Mouse (Mus musculus) c-Kit-positive CD71-positive TER-119-negative erythroid progenitor cells, embryonic 14.5 days (primary cell): ENCODE results near the gene Cpsf3.

Source experiments
- DNase-seq: peaks from one replicate; pipeline ENCODE4 v3.0.0-alpha.2; 2013; ENCODE audit warnings: low read depth

The Cpsf3 gene

DNA sequence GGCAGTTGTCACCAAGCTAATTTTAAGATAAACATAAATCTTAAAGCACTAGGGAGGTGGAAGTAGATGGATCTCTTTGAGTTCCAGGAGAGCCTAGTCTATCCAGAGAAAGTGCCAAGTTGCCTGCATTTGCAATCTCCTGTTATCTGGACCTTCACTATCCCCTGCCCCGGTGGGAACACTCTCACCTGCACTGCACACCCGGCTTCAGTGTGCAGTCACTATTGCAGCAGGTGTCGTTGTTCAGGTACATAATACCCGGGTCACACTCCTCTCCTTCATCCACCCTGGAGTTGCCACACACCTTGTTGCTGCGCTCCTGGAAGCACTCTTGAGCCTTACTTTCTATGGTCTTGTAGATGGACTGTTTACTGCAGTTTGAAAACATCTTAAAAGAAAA lies 48.6 kb downstream of the Cpsf3 start:
- DNase-seq = no peak

DNA sequence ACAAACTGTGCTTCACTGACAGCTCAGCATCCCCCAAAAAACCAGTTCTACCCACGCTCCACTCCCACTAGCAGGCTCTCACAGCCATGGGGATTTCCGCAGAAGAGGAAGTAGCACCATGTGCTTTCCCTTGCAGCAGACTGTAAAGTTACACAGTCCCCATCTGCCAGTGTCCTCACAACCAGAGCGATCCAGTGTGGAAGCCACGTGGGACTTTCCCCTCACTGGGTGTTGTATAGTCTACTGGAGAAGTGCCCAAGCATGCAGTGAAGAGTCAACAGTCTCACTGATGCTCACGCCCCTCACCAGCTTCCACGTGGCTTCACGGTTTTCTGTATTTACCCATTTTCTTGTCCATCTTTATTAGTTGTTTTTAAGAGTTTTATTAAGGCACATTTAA lies 50.7 kb downstream of the Cpsf3 start:
- no peak for DNase-seq

DNA sequence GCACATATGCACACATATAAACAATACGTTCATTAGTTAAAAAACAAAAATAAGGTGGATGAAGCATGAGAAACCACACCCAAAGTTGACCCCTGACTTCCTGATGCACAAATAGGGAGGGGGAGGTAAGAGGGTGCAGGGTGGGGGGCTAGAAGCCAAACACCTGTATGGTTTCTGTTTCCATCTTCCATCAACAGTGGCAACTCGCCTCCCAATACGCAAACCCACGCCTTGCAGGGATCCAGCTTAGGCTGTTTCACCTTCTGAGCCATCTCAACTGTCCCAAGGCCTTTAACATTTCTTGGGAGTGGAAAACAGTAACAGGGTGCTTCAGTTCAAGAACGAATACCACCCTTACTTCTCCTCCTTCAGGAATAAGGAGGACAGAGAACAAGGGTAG lies 52.0 kb downstream of the Cpsf3 start:
- DNase-seq = no peak

DNA sequence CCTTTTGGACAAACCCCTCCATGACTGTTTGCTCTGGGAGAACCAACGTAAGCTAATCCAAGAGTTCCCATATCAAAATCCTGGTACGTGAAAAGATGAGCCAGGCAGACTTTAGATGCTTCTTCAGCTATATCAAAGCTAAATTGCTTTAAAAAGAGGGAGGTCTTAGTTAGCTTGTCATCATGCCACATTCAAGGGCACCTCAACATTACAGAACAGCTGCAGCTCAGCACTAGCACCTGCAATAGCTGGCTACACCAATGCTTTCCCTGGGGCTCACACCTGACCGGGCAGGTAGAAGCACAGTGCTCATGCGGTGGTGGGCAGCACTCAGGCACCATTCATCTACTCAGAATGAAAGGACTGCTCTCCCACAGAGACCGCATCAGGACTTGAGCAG lies 55.5 kb downstream of the Cpsf3 start:
- DNase-seq = no peak

DNA sequence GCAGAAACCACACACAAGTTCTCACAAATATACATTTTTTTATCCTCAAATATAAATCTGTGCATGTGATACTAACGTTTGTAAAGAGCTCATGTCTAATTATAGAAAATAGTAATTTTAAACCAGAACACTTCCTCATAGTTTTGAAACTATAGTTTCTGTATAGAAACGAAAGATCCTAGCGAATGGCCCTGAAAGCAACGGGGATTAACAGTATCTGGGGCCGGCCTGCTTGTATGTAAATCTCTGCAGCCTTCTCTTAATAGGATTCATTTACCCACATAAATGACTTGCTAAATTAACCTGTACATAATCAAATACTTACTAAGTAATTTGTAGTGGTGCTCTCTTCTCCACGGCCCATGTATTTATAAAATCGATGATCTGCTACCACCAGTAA lies 61.8 kb downstream of the Cpsf3 start:
- DNase-seq = no peak

DNA sequence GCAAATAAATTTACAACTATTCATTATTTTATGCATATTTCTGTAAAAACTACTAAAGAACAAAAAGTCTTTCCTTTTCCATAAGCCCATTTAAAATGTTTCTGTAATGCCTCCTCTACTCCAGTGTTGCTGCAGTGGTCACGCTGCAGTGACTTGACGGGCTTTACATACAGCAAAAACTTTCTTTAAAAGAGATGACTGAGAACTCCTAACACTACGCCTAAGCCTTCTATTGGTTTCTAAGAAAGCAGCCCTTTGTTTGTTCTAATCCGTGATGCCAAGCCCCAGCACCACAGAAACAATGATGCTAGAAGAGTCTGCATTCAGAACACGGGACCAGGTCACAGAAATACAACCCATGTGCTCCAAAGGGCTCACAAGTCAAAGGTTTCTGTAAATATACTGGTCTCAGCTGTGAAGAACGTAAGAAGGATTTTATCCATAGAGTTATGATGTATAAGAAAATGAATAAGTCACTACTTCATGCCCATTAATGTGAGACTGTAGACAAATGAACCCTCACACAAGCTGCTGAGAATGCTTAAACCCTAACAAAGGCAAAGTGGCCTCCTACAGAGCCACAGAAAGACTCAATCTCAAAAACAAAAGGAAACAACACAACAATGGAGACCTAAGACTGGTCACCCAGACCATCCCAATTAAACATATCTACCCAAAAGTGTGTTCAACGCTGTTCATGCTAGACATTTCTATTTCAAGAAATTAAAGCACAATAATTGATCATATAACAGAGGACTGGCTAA lies 65.1 kb downstream of the Cpsf3 start:
- no peak for DNase-seq

DNA sequence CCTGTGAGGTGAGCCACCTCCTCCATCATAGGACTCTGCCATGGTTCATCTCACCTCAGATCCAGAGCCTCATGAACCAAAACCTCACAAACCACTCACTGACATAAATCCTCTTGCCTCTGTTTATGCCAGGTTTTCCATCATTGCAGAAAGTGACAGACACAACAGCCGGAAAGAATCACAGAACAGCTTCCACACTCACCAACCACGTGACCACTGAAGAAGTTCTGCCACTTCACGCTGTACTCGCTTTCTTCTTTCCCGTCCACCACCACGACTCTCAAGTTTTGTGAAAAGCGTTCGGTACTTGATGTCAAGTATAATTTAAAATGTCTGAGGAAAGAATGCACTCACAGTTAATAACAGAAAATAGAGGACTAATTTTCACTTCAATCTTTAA lies 68.5 kb downstream of the Cpsf3 start:
- DNase-seq = no peak

DNA sequence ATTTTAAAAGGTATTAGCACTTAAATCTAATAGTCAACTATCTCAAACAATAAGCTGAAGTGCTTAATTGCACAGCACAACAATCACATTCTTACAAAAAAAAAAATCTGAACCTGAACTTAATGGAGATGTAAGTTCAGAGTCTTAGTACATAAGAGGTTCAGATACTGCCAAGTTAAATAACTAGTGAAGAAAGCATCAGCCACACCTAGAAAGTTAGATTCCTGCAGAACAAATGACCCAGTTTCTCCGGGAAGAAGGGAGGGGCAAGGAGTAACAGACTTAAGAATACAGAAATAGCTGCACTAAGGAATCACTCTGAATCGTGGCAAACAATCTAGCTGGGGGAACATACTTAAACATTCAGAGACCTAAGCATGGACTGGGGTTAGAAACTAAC lies 77.5 kb downstream of the Cpsf3 start:
- DNase-seq = no peak

DNA sequence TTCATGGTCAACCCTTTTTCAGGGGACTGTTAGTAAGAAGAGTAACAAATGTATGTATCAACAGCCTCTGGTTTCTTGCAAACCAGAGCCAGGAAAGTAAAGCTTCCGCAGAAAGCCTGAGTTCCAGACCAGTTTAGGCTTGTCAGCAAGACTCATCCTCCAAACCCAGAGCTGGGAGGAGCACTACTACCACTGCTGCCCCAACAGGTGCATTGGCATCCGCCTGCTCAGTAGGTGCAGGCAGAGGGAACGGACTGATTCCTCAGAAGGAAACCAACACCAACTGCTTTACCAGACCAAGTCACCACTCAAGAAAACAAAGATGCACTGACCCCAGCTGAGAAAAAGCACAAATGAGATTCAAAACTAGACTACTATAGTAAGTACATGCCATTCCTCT lies 78.0 kb downstream of the Cpsf3 start:
- no peak for DNase-seq
